Mouse (Mus musculus): Measurements from ENCODE around the gene Sae1. TPM values are rescaled to one million over a fixed set of nuclear protein-coding genes. Genes with fewer than 3 reads are reported as not detected.

Gene Sae1
- polyA plus RNA-seq, 1 experiment, result 256 TPM

DNA sequence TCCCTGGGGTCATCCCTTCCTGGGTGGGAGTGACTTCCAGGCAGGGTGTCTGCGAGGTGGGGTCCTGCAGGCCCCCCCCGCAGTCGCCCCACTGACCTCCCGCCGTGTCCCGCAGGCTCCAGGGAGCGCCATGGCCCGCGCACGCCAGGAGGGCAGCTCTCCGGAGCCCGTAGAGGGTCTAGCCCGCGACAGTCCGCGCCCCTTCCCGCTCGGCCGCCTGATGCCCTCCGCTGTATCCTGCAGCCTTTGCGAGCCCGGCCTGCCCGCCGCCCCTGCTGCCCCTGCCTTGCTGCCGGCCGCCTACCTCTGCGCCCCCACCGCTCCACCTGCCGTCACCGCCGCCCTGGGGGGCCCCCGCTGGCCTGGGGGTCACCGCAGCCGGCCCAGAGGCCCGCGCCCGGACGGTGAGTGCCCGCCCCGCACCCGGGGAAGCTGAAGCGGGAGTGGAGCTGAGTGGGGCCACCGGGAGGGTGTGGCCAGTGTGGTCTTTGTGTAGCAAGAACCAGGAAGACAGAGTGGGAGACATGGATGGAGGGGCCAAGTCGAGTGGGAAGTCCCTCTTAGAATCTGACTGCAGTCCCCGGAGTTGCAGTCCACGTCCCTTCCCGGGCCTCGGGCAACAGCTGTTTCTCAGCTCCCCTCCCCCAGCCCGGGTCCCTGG is 75.5 kb downstream of the Sae1 start:
- Histone ChIP-seq H3K4me3 (ENCODE audit: low read depth, low read length) (peak overlapping the region; percentile 99), H3K27ac (ENCODE audit: insufficient read depth, low read length) (no peak overlapping the region), H3K27me3 (ENCODE audit: control insufficient read depth, insufficient read depth, low read length, poor library complexity, severe bottlenecking) (no peaks in the 10 kb centered on the region), H3K9me3 (replicated peaks; ENCODE audit: control insufficient read depth, insufficient read depth, low read length, poor library complexity, severe bottlenecking) (no peaks in the 10 kb centered on the region), H3K9ac (ENCODE audit: low read depth, poor library complexity, severe bottlenecking) (peak overlapping the region; percentile 84), H3K36me3 (ENCODE audit: control insufficient read depth, insufficient read depth, low read length, poor library complexity, severe bottlenecking) (peaks cover 19% of the 10 kb centered on the region), H3K4me1 (ENCODE audit: control insufficient read depth, insufficient read depth, low read length) (no peaks in the 10 kb centered on the region)
- TF ChIP-seq POLR2A (IDR thresholded peaks at IDR 0.05; ENCODE audit: insufficient read depth, low read length), result no peak
- TF ChIP-seq EP300 (IDR thresholded peaks at IDR 0.05; ENCODE audit: insufficient read depth, low read depth, low read length), result no peak
- no peak for TF ChIP-seq CTCF (IDR thresholded peaks at IDR 0.05; ENCODE audit: low read depth, low read length)

DNA sequence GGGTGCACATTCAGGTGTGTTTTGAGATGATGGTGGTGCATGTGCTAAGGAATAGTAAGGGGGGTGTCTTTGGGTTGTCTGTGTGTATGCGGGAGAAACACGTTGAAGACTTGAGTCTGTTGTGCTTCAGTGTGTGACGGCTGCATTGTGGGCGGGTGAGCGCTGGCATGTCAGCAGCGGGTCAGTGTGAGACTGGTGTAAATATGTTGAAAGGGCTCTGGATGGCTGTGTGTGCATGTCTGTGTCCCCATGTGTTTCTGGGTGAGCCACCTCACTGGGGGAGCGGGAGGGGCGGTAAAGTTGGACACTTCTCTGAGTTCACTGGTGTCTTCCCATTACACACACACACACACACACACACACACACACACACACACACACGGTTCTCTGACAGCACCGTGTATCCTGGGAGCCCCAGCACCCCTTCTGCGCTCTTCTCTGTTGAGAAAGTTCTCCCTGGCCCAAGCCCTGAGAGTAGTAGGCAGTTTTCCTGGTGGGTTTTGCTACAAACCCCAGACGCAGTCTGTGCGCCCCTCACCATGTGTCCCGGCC is 76.1 kb downstream of the Sae1 start:
- H3K27ac ChIP-seq (ENCODE audit: insufficient read depth, low read length), result no peak overlapping the region

DNA sequence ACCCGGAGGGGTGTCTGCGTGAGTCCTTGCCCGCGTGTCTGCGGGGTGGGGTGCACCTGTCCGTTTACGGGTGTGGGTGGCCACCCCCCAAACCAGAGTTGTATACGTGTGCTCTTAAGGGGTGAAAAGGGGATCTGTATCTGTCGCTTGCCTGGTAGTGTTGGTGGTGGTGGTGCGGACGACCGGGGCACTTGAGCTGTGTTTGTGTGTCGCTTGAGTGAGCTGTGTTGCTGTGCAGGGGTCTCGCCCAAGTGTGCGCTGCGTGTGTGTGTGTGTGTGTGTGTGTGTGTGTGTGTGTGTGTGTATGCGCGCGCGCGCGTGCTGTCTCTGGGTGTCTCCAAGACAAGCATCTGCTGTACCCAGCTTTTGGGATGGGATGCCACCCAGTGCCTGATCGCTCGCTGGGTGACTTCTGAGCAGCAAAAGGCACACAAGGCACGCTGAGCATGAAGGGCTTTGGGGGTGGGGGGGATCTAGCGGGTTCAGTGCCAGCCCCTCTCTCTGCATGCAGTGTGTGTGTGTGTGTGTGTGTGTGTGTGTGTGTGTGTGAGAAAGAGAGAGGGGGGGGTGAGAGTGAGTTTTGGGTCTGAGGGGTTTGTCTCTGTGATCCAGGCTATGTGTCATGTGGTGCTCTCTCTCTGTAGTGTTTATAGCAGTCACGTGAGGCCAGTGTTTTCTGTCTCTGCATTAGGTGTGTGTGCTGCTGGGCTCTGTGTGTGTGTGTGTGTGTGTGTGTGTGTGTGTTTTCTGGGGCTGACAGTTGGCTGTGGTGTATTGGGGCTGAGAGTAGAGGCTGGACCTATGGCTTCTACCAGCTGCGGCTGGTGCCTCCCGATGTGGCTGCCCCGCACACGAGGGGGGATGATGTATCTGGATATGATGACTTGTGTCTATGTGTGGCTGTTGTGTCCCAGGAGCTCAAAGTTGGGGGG is 76.8 kb downstream of the Sae1 start:
- Histone ChIP-seq H3K4me3 (ENCODE audit: low read depth, low read length) (peak overlapping the region; percentile 99), H3K27ac (ENCODE audit: insufficient read depth, low read length) (no peak overlapping the region), H3K4me1 (ENCODE audit: control insufficient read depth, insufficient read depth, low read length) (no peaks in the 10 kb centered on the region), H3K27me3 (ENCODE audit: control insufficient read depth, insufficient read depth, low read length, poor library complexity, severe bottlenecking) (no peaks in the 10 kb centered on the region), H3K9ac (ENCODE audit: low read depth, poor library complexity, severe bottlenecking) (peak overlapping the region; percentile 84), H3K36me3 (ENCODE audit: control insufficient read depth, insufficient read depth, low read length, poor library complexity, severe bottlenecking) (peaks cover 10% of the 10 kb centered on the region; the same call in 1 of the 2 replicates), H3K9me3 (replicated peaks; ENCODE audit: control insufficient read depth, insufficient read depth, low read length, poor library complexity, severe bottlenecking) (no peaks in the 10 kb centered on the region)
- TF ChIP-seq EP300 (IDR thresholded peaks at IDR 0.05; ENCODE audit: insufficient read depth, low read depth, low read length) (no peak), CTCF (IDR thresholded peaks at IDR 0.05; ENCODE audit: low read depth, low read length) (no peak), POLR2A (IDR thresholded peaks at IDR 0.05; ENCODE audit: insufficient read depth, low read length) (no peak)

More for the DNA sequence above, 76.1 kb downstream of the Sae1 start:
- H3K4me1 ChIP-seq (ENCODE audit: control insufficient read depth, insufficient read depth, low read length), result no peaks in the 10 kb centered on the region
- peaks cover 13% of the 10 kb centered on the region for H3K36me3 ChIP-seq (ENCODE audit: control insufficient read depth, insufficient read depth, low read length, poor library complexity, severe bottlenecking)
- H3K9me3 ChIP-seq (replicated peaks; ENCODE audit: control insufficient read depth, insufficient read depth, low read length, poor library complexity, severe bottlenecking), result no peaks in the 10 kb centered on the region
- peak overlapping the region; percentile 99 for H3K4me3 ChIP-seq (ENCODE audit: low read depth, low read length)
- peak overlapping the region; percentile 84 for H3K9ac ChIP-seq (ENCODE audit: low read depth, poor library complexity, severe bottlenecking)
- TF ChIP-seq CTCF (IDR thresholded peaks at IDR 0.05; ENCODE audit: low read depth, low read length) (no peak), EP300 (IDR thresholded peaks at IDR 0.05; ENCODE audit: insufficient read depth, low read depth, low read length) (no peak), POLR2A (IDR thresholded peaks at IDR 0.05; ENCODE audit: insufficient read depth, low read length) (no peak)
- H3K27me3 ChIP-seq (ENCODE audit: control insufficient read depth, insufficient read depth, low read length, poor library complexity, severe bottlenecking), result no peaks in the 10 kb centered on the region

DNA sequence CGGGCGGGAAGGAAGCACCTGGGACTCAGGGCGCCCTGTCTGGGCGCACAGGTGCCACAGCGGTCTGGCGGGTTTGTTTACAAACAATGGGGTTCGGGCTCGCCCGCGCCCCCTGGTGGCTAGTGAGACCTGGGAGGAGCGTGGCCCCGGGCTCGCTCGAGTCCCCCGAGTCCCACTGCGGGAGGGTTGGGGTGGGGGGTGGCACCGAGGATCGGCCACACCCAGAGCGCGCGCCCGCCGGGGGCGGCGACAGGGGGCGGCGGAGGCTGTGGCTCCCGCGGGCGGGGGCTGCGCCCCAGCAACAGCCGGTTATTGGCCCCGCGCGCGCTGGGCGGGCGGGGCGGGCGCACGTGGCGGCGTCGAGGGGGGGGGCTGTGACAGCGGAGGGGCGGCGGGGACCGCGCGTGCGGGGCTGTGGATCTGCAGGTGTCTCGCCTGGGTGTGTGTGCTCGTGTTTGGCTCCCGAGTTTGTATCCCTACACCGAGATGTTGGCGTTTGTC is 77.5 kb downstream of the Sae1 start:
- H3K4me1 ChIP-seq (ENCODE audit: control insufficient read depth, insufficient read depth, low read length), result no peaks in the 10 kb centered on the region
- H3K9ac ChIP-seq (ENCODE audit: low read depth, poor library complexity, severe bottlenecking), result peak overlapping the region; percentile 84
- H3K27me3 ChIP-seq (ENCODE audit: control insufficient read depth, insufficient read depth, low read length, poor library complexity, severe bottlenecking), result no peaks in the 10 kb centered on the region
- H3K4me3 ChIP-seq (ENCODE audit: low read depth, low read length), result peak overlapping the region; percentile 99
- TF ChIP-seq POLR2A (IDR thresholded peaks at IDR 0.05; ENCODE audit: insufficient read depth, low read length) (no peak), EP300 (IDR thresholded peaks at IDR 0.05; ENCODE audit: insufficient read depth, low read depth, low read length) (peak; percentile 65; the same call in 1 of the 2 replicates), CTCF (IDR thresholded peaks at IDR 0.05; ENCODE audit: low read depth, low read length) (peak; percentile 65)
- peaks cover 3% of the 10 kb centered on the region; the same call in 1 of the 2 replicates for H3K36me3 ChIP-seq (ENCODE audit: control insufficient read depth, insufficient read depth, low read length, poor library complexity, severe bottlenecking)
- H3K9me3 ChIP-seq (replicated peaks; ENCODE audit: control insufficient read depth, insufficient read depth, low read length, poor library complexity, severe bottlenecking), result no peaks in the 10 kb centered on the region
- peak overlapping the region; percentile 67 for H3K27ac ChIP-seq (ENCODE audit: insufficient read depth, low read length)

DNA sequence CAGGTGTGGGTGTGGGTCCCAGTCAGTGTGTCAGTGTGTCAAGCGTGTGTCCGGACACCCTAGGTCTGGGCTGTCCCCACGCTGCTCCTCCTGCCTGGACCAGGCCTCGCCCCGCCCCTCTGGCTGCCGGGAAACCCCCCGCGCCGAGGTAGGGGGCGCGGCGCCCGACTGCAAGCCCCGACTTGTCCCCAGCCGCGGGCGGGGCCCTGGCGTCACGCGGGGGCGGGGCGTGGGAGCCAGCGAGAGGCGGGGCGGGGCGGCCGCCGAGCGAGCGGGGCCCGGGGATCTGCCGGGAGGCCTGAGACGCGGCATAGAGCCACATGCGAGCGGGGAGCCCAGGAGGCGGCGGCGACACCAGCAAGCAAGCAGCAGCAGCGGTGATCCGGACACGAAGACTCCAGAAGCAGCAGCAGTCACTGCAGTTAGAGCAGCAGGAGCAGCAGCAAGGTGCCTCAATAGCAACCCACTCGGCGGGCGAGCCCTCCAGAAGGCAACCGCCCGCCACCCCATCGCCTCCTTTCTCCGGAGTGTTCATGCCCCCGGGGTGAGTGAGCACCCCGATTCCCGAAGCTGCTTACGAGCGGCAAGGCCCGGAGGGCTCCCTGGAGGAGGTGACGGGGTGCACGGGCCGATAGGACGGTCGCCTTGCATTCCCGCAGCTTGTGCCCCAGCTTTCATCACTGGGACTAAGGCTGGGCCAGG is 78.1 kb downstream of the Sae1 start:
- Histone ChIP-seq H3K27me3 (ENCODE audit: control insufficient read depth, insufficient read depth, low read length, poor library complexity, severe bottlenecking) (no peaks in the 10 kb centered on the region), H3K9me3 (replicated peaks; ENCODE audit: control insufficient read depth, insufficient read depth, low read length, poor library complexity, severe bottlenecking) (no peaks in the 10 kb centered on the region), H3K36me3 (ENCODE audit: control insufficient read depth, insufficient read depth, low read length, poor library complexity, severe bottlenecking) (peaks cover 2% of the 10 kb centered on the region; the same call in 1 of the 2 replicates), H3K9ac (ENCODE audit: low read depth, poor library complexity, severe bottlenecking) (peak overlapping the region; percentile 84), H3K4me3 (ENCODE audit: low read depth, low read length) (peak overlapping the region; percentile 86), H3K4me1 (ENCODE audit: control insufficient read depth, insufficient read depth, low read length) (no peaks in the 10 kb centered on the region), H3K27ac (ENCODE audit: insufficient read depth, low read length) (peak overlapping the region; percentile 85)
- TF ChIP-seq CTCF (IDR thresholded peaks at IDR 0.05; ENCODE audit: low read depth, low read length) (no peak), POLR2A (IDR thresholded peaks at IDR 0.05; ENCODE audit: insufficient read depth, low read length) (no peak), EP300 (IDR thresholded peaks at IDR 0.05; ENCODE audit: insufficient read depth, low read depth, low read length) (peak; percentile 73)

Data from ES-Bruce4 (cell line).